In genomic region chr2:21234871-21235648, GRCm38 (mm10) we compare ENCODE assay signal across 10 mouse cellular contexts. TPM values are rescaled to one million over a fixed set of nuclear protein-coding genes. Genes with fewer than 3 reads are reported as not detected.
A peak's percentile ranks its signal among the peaks of the same experiment; 100 is the strongest.
DNase-seq lines count a peak whose midpoint lies in the region; ATAC-seq lines count a peak whose summit lies in the region.
"Had no signal": no experiment of that assay in that cellular context is flagged by ENCODE, and none has a peak within 500 bp of the region (broad histone marks: within the 10 kb centered on the region; RNA-seq: fewer than 3 reads in every experiment).

No protein-coding gene starts in this region.

- peak overlapping the region; percentile 17 for H3K4me2 ChIP-seq in liver, embryonic 12.5 days

- no peaks in the 10 kb centered on the region for H3K9me3 ChIP-seq in liver, embryonic 12.5 days (replicated peaks)

- 57% methylated on average over 9 of the region's 9 CpGs for WGBS in liver, embryonic 12.5 days (ENCODE audit: insufficient replicate concordance)

- H3K27me3 ChIP-seq in liver, embryonic 12.5 days (replicated peaks), result no peaks in the 10 kb centered on the region

- no peak overlapping the region for H3K9ac ChIP-seq in liver, embryonic 12.5 days

- peak; percentile 23 for DNase-seq in right cerebral cortex, postnatal 25 days
- no peak for DNase-seq in right cerebral cortex, postnatal 10 days (ENCODE audit: low spot score in 2 of 2)
- peak; percentile 86 for DNase-seq in fibroblast of lung, adult 2 months (ENCODE audit: low read depth)
- peak; percentile 33 for DNase-seq in yolk sac, embryonic 10.5 days (ENCODE audit: low spot score)
- no peak for DNase-seq in adrenal gland, postnatal 4 days (ENCODE audit: low spot score in 2 of 2)
- DNase-seq in layer of hippocampus, adult 18-20 months (ENCODE audit: low spot score in 2 of 2), result no peak

- H3K27ac ChIP-seq in liver, embryonic 12.5 days, result 0 out of 2 replicates have a peak overlapping the region, but pooled peaks have one; percentile 59
- H3K27ac ChIP-seq: macrophage had no signal

- peak; percentile 87 for ATAC-seq in liver, embryonic 12.5 days
- ATAC-seq in activated CD4-positive, CD25-positive, alpha-beta regulatory T cell, adult 4 months, result no peak

- H3K4me3 ChIP-seq in liver, embryonic 12.5 days, result no peak overlapping the region

- no peaks in the 10 kb centered on the region for H3K36me3 ChIP-seq in liver, embryonic 12.5 days

- peaks cover 37% of the 10 kb centered on the region for H3K4me1 ChIP-seq in liver, embryonic 12.5 days

RNA-seq across cellular contexts. Expression of gene Thnsl1, which starts 29.5 kb away (rescaled TPM):
- polyA plus RNA-seq in liver, embryonic 12.5 days (2016; fragmentation: Nextera tagmentation; extraction: Ambion mirVana), result 2.8 and 3.1 TPM in 2 replicates
- polyA plus RNA-seq in activated CD4-positive, CD25-positive, alpha-beta regulatory T cell, adult 4 months (2017; shearing (Covaris generic)), result 1 to 10 TPM; 3.4 to 6.4 TPM
- total RNA-seq in adrenal gland, postnatal 4 days (2021), result 1 to 10 TPM; 6.5 to 7.3 TPM
- total RNA-seq in layer of hippocampus, adult 18-20 months (2021), result 10 to 100 TPM; 19.2 to 21.6 TPM

RNA-seq across cellular contexts. Expression of gene Enkur, which starts 29.9 kb away (rescaled TPM):
- not detected in 2 replicates for polyA plus RNA-seq in liver, embryonic 12.5 days (2016; fragmentation: Nextera tagmentation; extraction: Ambion mirVana)
- not detected for polyA plus RNA-seq in activated CD4-positive, CD25-positive, alpha-beta regulatory T cell, adult 4 months (2017; shearing (Covaris generic))
- 1 to 10 TPM; 1.2 to 2.3 TPM for total RNA-seq in adrenal gland, postnatal 4 days (2021)
- 1 to 10 TPM; 2.6 to 3.0 TPM for total RNA-seq in layer of hippocampus, adult 18-20 months (2021)
- total RNA-seq: MEL had no signal
- polyA plus RNA-seq: macrophage had no signal

Comparison
In these comparisons a context has a peak if more than half of its experiments do, and no peak if none do; other contexts are left out.
1. DNase-seq: peak in right cerebral cortex, postnatal 25 days (single experiment), fibroblast of lung, adult 2 months (single experiment) and yolk sac, embryonic 10.5 days (single experiment); none in right cerebral cortex, postnatal 10 days (0 of 2), adrenal gland, postnatal 4 days (0 of 2) and layer of hippocampus, adult 18-20 months (0 of 2).